7 mouse cellular contexts compared by ENCODE assay signal in the genomic region with DNA sequence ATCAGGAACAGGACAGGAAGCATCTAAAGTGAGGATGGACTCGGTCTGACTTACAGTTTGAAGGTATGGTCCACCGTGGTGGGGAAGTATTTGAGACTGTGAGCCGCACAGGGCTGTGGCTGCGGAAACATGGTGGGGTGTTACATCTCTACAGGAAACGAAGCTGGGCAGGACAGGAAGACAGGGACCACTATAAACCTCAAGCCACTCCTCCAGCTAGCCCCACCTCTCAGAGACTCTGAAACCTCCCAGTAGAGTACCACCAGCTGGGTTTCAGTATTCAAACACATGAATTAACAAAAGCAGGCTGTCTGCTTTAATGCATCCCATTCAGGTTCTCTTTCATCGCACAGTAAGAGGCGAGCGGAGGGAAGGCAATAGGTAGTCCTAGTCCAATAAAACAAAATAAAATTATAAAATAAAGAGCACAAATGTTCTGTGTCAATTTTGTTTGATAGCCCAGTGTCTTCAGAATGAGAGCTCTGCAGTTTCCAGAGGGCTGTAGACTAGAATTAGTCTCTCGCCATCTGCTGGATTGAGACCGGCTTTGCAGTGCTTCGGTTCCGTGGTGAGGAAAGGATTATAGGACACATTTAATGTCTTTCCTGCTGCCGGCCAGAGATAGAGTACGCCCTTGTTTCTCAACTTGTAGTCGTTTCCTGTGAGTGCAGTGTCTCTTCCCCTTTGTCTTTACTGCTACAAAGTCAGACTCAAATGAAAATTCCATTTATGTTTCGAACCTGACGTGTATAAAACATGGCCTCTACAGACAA.
A peak's percentile ranks its signal among the peaks of the same experiment; 100 is the strongest.
DNase-seq lines count a peak whose midpoint lies in the region; ATAC-seq and TF ChIP-seq lines count a peak whose summit lies in the region.

No protein-coding gene starts in this region.

- WGBS in forebrain, embryonic 14.5 days, result 34% methylated on average over 17 of the region's 17 CpGs

- no peaks in the 10 kb centered on the region for H3K4me1 ChIP-seq in forebrain, embryonic 14.5 days (ENCODE audit: control insufficient read depth, insufficient read depth, low read length)

- intact Hi-C loops in left cerebral cortex, adult 2 months (cut with DNase I), result loop anchor here (5.0 to 10.0 kb wide), 4 partner anchors 93 to 330 kb away; no protein-coding TSS in a partner anchor

- H3K9me3 ChIP-seq in forebrain, embryonic 14.5 days (replicated peaks; ENCODE audit: control insufficient read depth, low read length), result no peaks in the 10 kb centered on the region

- no peak overlapping the region for H3K27ac ChIP-seq in forebrain, embryonic 14.5 days (ENCODE audit: low read depth, low read length)
- H3K27ac ChIP-seq in left cerebral cortex, adult 2 months, result no peak overlapping the region

- DNase-seq in NIH3T3 (ENCODE audit: low read depth), result peak; percentile 77
- peak; percentile 21 for DNase-seq in cerebellum, adult 11 months
- DNase-seq in forebrain, embryonic 14.5 days (ENCODE audit: low spot score), result peak; percentile 89
- DNase-seq in induced T-regulatory cell, adult 2 months (ENCODE audit: low read depth), result peak; percentile 83
- peak; percentile 43 to 53 for DNase-seq in left cerebral cortex, adult 2 months (ENCODE audit: extremely low spot score in 1 of 2, low spot score in 2 of 2)
- peak; percentile 78 to 79 for DNase-seq in right cerebral cortex, postnatal 10 days (ENCODE audit: low spot score in 2 of 2)

- no peaks in the 10 kb centered on the region for H3K27me3 ChIP-seq in forebrain, embryonic 14.5 days (replicated peaks; ENCODE audit: control insufficient read depth, insufficient read depth, low read length)

- H3K36me3 ChIP-seq in forebrain, embryonic 14.5 days (ENCODE audit: control insufficient read depth, insufficient read depth, low read length), result no peaks in the 10 kb centered on the region

- ATAC-seq in forebrain, embryonic 14.5 days, result peak; percentile 89
- peak; percentile 86 for ATAC-seq in megakaryocyte, adult 5-6 weeks (ENCODE audit: poor library complexity, severe bottlenecking)

- peak; percentile 83 for TF ChIP-seq CTCF in left cerebral cortex, adult 2 months (IDR thresholded peaks at IDR 0.05)

- no peak overlapping the region for H3K4me3 ChIP-seq in forebrain, embryonic 14.5 days (ENCODE audit: low read depth, low read length)
- no peak overlapping the region for H3K4me3 ChIP-seq in left cerebral cortex, adult 2 months

- no peak overlapping the region for H3K9ac ChIP-seq in forebrain, embryonic 14.5 days (ENCODE audit: low read length)

- no peak overlapping the region for H3K4me2 ChIP-seq in forebrain, embryonic 14.5 days (ENCODE audit: low read length)

Comparison
In these comparisons a context has a peak if more than half of its experiments do, and no peak if none do; other contexts are left out.
1. DNase-seq: peak in every context shown above with its lines; median percentile 89 in forebrain, embryonic 14.5 days; 83 in induced T-regulatory cell, adult 2 months; 78 in right cerebral cortex, postnatal 10 days; 77 in NIH3T3; 48 in left cerebral cortex, adult 2 months; 21 in cerebellum, adult 11 months.